Mouse (Mus musculus) ES-E14 (cell line): ENCODE measurements around the gene Ebf3. TPM values are rescaled to one million over a fixed set of nuclear protein-coding genes. Genes with fewer than 3 reads are reported as not detected.
A peak's percentile ranks its signal among the peaks of the same experiment; 100 is the strongest.

ENCODE experiments used
- DNase-seq: peaks from one replicate; pipeline ENCODE4 v3.0.0-alpha.2; 2013; ENCODE audit warnings: low read depth, low spot score
- H3K27ac ChIP-seq: 2 replicates; pipeline ENCODE4 v1.5.1; 2012; ENCODE audit warnings: low read depth, mild to moderate bottlenecking, low read length, moderate library complexity, mixed read lengths; ENCODE audit not compliant: poor library complexity, insufficient read depth, severe bottlenecking
- H3K36me3 ChIP-seq: 2 replicates; pipeline ENCODE4 v1.6.1; 2012; ENCODE audit warnings: mild to moderate bottlenecking, low read length, moderate library complexity, mixed read lengths; ENCODE audit not compliant: control insufficient read depth, poor library complexity, insufficient read depth, severe bottlenecking
- H3K4me1 ChIP-seq, 2 experiments: fragments of 150-350 bp in 1 of 2; sonication (generic) in 1 of 2; 2 replicates each; pipeline ENCODE4 v1.6.1; 2012; ENCODE audit warnings: low read length in 2 of 2, mild to moderate bottlenecking in 1 of 2, mixed read lengths in 1 of 2; ENCODE audit not compliant: control insufficient read depth in 2 of 2, insufficient read depth in 2 of 2, poor library complexity in 1 of 2
- H3K4me3 ChIP-seq, 2 experiments: fragments of 150-350 bp in 1 of 2; sonication (generic) in 1 of 2; 2 replicates each; pipeline ENCODE4 v1.5.1; 2012; ENCODE audit warnings: low read length in 2 of 2, low read depth in 1 of 2, mild to moderate bottlenecking in 1 of 2, mixed read lengths in 1 of 2; ENCODE audit not compliant: insufficient read depth in 1 of 2, poor library complexity in 1 of 2, severe bottlenecking in 1 of 2
- H3K9ac ChIP-seq: 2 replicates; pipeline ENCODE4 v1.6.1; 2012; ENCODE audit warnings: low read depth, mild to moderate bottlenecking, low read length, mixed read lengths; ENCODE audit not compliant: poor library complexity, insufficient read depth, severe bottlenecking
- H3K9me3 ChIP-seq: fragments of 150-350 bp; sonication (generic); 2 replicates; pipeline ENCODE4 v1.6.1; 2012; ENCODE audit warnings: low read depth, mild to moderate bottlenecking, low read length; ENCODE audit not compliant: control insufficient read depth, insufficient read depth
- CHD2 ChIP-seq: IDR thresholded peaks from 2 replicates; pipeline ENCODE4 v1.6.1; 2014; ENCODE audit warnings: mild to moderate bottlenecking, low read depth, low read length, inconsistent platforms
- HCFC1 ChIP-seq: IDR thresholded peaks from 2 replicates; pipeline ENCODE4 v1.6.1; 2012; ENCODE audit warnings: low read length, inconsistent platforms, borderline replicate concordance; ENCODE audit not compliant: insufficient read depth
- MAFK ChIP-seq: IDR thresholded peaks from 2 replicates; pipeline ENCODE4 v1.6.1; 2014; ENCODE audit warnings: mild to moderate bottlenecking, low read depth, low read length, inconsistent platforms; ENCODE audit not compliant: insufficient read depth
- ZC3H11A ChIP-seq: IDR thresholded peaks from 2 replicates; pipeline ENCODE4 v1.6.1; 2012; ENCODE audit warnings: low read depth, mild to moderate bottlenecking, inconsistent platforms, low read length, borderline replicate concordance
- ZNF384 ChIP-seq: IDR thresholded peaks from 2 replicates; pipeline ENCODE4 v1.6.1; 2012; ENCODE audit warnings: low read depth, low read length, inconsistent platforms
- in situ Hi-C, 2 experiments: fragments of 600-800 bp; cut with MboI; formaldehyde crosslinking; loops; one replicate each; pipeline ENCODE4 v1.15.1; 2025; ENCODE audit warnings: low sequenced_read_pairs in 2 of 2, inconsistent platforms in 1 of 2; ENCODE audit not compliant: unreplicated experiment in 2 of 2
- total RNA-seq: library from RNA; depleted of rRNA; stranded (reverse); fragments of 300-350 nt; gene quantifications from 2 replicates; pipeline ENCODE4 v1.2.3, GENCODE M21; 2012

The Ebf3 gene
- total RNA-seq, 1 experiment: 0.22 TPM

DNA sequence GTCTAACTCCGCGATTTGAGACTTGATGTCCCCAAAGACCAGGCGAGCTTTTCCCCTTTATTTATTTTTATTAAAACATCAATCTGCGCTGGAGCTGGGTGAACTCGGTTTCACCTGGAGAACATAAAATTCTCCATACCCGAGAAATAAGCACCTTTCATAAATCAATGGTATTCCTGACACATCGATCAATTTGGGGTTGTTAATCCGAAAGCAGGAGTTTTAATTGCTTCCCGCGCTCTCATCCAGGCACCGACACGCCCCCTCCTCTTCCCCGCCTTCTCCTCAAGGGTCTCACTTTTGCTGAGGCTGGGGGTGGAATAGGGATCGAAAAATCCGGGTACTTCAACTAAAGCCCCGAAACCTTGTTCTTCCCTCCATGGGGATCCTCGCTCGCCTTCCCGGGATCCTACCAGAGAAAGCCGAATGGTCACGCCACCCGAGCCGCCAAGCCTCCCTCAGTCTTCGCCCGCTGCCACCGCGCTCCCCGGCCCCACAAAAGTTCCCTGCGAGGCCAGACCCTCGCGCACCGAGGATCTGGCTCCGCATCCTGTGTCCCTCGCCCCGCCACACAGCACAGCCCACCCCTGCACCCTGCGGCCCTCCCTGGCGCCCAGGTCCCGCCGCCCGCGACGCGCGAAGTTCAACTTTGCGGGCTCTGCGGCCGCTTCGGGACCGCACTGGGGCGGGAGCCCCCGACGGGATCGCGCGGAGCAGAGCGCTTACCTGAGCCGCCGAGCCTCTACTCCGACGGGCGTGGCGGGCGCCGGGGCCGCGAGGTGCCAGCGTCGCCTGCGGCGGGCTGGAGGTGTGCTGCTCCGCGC is 7.9 kb upstream of the Ebf3 start:
- no peak for DNase-seq
- no peaks in the 10 kb centered on the region for H3K9me3 ChIP-seq
- no peak overlapping the region for H3K27ac ChIP-seq
- peak overlapping the region; percentile 51 to 55 for H3K4me3 ChIP-seq
- H3K36me3 ChIP-seq: no peaks in the 10 kb centered on the region
- no peaks in the 10 kb centered on the region; a peak in 1 of 4 replicates for H3K4me1 ChIP-seq
- H3K9ac ChIP-seq: peak overlapping the region; percentile 2; the same call in 1 of the 2 replicates
- no peak for TF ChIP-seq HCFC1
- TF ChIP-seq ZNF384: no peak
- TF ChIP-seq CHD2: no peak
- no peak for TF ChIP-seq MAFK
- in situ Hi-C loops: loop anchor here in 1 of 2 experiments (25.0 kb wide), 1 partner anchor 835 kb away; no protein-coding TSS in a partner anchor

DNA sequence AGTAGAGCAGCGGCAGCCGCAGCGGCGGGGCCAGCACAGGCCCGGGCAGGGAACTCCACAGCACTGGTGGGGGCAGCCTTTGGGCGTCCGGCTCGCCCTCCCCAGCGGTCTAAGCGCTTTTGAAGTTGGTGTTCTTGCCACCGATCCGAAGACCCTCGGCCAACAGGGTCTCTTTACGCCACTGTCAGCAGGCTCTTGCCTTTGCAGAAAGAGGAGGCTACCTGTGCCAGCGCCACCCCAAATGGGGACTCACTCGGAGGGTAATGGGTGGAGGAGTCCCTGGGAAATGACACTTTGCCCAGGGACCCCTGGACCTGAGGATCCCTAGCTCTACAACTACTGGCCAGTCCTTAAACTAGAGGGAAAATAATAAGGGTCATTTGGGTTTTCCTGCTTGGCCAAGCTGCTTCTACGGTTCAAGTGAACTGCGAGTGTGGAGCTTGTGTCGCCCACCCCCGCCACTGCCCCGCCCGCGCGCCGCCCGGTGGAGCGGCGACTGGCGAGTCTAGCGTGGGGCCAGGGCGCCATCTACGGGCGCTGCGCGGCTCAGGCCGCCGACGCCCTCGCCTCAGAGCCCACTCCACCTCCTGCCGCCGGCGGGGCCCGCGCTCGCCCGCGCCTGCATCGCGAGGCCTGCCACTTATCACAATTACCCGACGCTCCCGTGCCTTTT is 7.0 kb upstream of the Ebf3 start:
- Histone ChIP-seq H3K9me3 (no peaks in the 10 kb centered on the region), H3K4me1 (no peaks in the 10 kb centered on the region; a peak in 1 of 4 replicates), H3K9ac (no peak overlapping the region), H3K27ac (no peak overlapping the region), H3K36me3 (no peaks in the 10 kb centered on the region), H3K4me3 (peak overlapping the region; percentile 2 to 55; a peak in 2 of 4 replicates)
- no peak for TF ChIP-seq ZNF384
- no peak for TF ChIP-seq ZC3H11A
- no peak for TF ChIP-seq MAFK
- TF ChIP-seq HCFC1: no peak
- no peak for TF ChIP-seq CHD2
- in situ Hi-C loops: loop anchor here in 1 of 2 experiments (25.0 kb wide), 1 partner anchor 834 kb away; no protein-coding TSS in a partner anchor
- DNase-seq: no peak

DNA sequence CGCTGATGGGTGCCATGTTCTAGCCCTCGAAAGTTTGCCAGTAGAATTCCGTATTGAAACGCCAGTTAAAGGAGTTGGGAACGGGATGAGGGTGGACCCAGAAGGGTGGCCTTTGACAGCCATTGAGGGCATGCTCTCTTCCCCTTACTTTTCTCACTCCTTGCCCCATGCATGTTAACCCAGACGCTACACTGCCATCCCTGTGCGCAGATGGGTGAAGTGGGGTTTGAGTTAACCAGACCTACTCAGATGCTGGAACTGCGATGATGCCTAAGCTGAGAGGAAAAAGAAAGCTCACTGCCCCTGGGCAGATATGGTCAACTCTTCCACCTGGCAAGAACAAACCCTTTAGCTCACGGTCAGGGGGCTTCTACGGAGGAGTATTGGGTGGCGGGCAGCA is 6.1 kb upstream of the Ebf3 start:
- no peak overlapping the region for H3K27ac ChIP-seq
- no peak overlapping the region for H3K9ac ChIP-seq
- H3K36me3 ChIP-seq: no peaks in the 10 kb centered on the region
- no peak for DNase-seq
- no peaks in the 10 kb centered on the region; a peak in 1 of 4 replicates for H3K4me1 ChIP-seq
- in situ Hi-C loops: loop anchor here in 1 of 2 experiments (25.0 kb wide), 1 partner anchor 833 kb away; no protein-coding TSS in a partner anchor
- H3K9me3 ChIP-seq: no peaks in the 10 kb centered on the region
- H3K4me3 ChIP-seq: no peak overlapping the region
- no peak for TF ChIP-seq ZNF384
- no peak for TF ChIP-seq MAFK

DNA sequence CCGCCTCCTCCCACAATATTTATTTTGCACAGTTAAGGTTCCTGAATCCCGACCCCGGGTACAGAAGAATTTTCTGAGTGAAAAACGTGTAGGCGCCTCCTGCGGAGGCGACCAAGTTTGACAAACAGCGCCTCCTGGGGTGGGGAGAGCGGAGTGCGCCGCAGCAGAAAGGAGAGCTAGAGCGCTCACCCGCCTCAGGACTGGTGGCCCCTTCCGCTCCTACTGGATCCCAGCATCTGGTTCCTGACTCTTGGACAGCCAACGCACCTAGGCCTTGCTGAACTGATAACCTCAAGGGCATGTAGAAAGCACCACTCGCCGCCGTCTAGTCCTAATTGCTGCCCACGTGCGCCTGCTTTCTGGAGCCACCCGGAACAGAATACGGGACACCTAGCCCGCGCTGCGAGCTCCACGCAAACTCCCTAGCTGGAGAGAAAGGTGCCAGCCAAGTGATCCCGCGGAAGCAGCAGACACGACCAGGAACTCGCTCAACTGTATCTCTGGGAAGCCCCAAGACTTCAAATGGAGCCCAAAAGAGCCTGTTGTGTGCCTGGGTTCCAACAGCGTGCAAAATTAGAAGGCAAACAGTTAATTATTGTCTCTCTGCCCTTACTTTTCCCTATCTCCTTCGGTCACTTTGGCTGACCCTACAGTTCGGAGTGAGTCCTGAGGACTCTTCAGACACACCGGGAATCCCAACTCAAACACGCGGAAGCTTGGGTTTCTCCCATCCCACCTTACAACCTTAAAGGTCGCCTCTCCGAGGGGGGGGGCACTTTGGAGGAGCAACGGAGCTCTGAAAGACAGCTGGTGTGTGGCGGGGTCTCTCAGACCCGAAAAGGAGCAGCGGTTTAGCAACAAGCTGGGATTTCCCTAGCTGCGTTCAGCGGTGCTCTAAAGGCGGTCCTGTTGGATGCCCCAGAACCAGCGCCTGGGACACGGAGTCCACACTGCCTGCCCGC is 5.0 kb upstream of the Ebf3 start:
- in situ Hi-C loops: loop anchor here in 1 of 2 experiments (10.0 to 25.0 kb wide), 2 partner anchors 724 to 832 kb away; no protein-coding TSS in a partner anchor
- no peak overlapping the region for H3K4me3 ChIP-seq
- no peak overlapping the region for H3K9ac ChIP-seq
- H3K4me1 ChIP-seq: no peaks in the 10 kb centered on the region; a peak in 1 of 4 replicates
- H3K36me3 ChIP-seq: no peaks in the 10 kb centered on the region
- H3K27ac ChIP-seq: no peak overlapping the region
- DNase-seq: no peak
- TF ChIP-seq MAFK (no peak), HCFC1 (no peak)
- no peaks in the 10 kb centered on the region for H3K9me3 ChIP-seq
